Comparison of ENCODE assay signal across 8 mouse cellular contexts in the genomic region with DNA sequence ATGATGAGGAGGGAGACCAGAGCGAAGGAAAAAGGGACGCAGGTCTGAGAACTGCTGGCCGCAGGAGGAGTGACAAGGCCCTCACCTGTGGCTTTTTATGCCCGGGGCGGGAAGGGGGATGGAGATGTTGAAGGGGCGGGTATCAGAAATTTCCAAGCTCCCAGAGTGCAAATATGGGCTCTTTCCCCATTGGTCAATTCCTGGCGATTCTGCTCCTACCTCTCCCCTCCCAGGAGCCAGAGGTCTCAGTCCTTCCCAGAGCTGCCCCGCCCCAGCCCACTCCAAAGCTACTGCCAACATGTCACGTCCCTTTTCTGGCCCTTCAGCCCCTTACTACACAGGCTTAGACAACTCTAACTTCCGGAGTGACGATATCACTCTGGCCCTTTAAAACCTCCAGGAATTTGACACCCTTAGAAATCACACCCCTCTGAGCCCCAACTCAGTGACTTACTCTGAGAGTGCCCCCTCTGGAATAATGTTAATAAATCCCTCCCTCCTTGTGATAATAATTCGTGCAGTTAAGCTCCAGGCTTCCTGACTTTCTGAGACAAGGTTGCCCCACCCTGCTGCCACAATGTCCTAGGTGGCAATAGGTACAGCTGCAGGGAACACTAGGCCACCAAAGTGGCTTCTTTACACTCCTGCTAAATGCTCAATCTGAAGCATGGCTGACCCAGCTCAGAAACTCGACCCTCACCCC. TPM values are rescaled to one million over a fixed set of nuclear protein-coding genes. Genes with fewer than 3 reads are reported as not detected.
DNase-seq lines count a peak whose midpoint lies in the region; ATAC-seq lines count a peak whose summit lies in the region.

No protein-coding gene starts in this region.

- DNase-seq in heart, postnatal 36 days, result no peak
- peak; percentile 10 to 15 for DNase-seq in heart, postnatal 10 days
- no peak for DNase-seq in B cell, adult 2 months
- DNase-seq in testis, postnatal 14 days (ENCODE audit: low spot score), result no peak
- DNase-seq in left cerebral cortex, postnatal 4 days, result no peak

- 1% methylated on average over 13 of the region's 13 CpGs for WGBS in heart, embryonic 13.5 days
- 5% methylated on average over 13 of the region's 13 CpGs for WGBS in limb, embryonic 15.5 days
- 4% methylated on average over 13 of the region's 13 CpGs for WGBS in neural tube, embryonic 13.5 days

- ATAC-seq in heart, embryonic 13.5 days (ENCODE audit: extremely low read depth, insufficient number of reproducible peaks, low FRiP score, low TSS enrichment), result no peak; the same call in 1 of the 2 replicates
- ATAC-seq in limb, embryonic 15.5 days (ENCODE audit: insufficient number of reproducible peaks, low FRiP score, low TSS enrichment, low read depth), result no peak
- ATAC-seq in neural tube, embryonic 13.5 days (ENCODE audit: low read depth), result no peak

- H3K27ac ChIP-seq in heart, embryonic 13.5 days (replicated peaks), result peak overlapping the region; percentile 59
- no peak overlapping the region for H3K27ac ChIP-seq in limb, embryonic 15.5 days
- no peak overlapping the region for H3K27ac ChIP-seq in neural tube, embryonic 13.5 days (replicated peaks)

- peaks cover 30% of the 10 kb centered on the region for H3K27me3 ChIP-seq in heart, embryonic 13.5 days (replicated peaks)
- peaks cover 32% of the 10 kb centered on the region for H3K27me3 ChIP-seq in limb, embryonic 15.5 days
- peaks cover 46% of the 10 kb centered on the region for H3K27me3 ChIP-seq in neural tube, embryonic 13.5 days

- H3K9me3 ChIP-seq in heart, embryonic 13.5 days, result no peaks in the 10 kb centered on the region
- no peaks in the 10 kb centered on the region for H3K9me3 ChIP-seq in limb, embryonic 15.5 days
- H3K9me3 ChIP-seq in neural tube, embryonic 13.5 days, result no peaks in the 10 kb centered on the region

- H3K9ac ChIP-seq in heart, embryonic 13.5 days, result peak overlapping the region; percentile 79
- H3K9ac ChIP-seq in limb, embryonic 15.5 days, result no peak overlapping the region
- H3K9ac ChIP-seq in neural tube, embryonic 13.5 days, result no peak overlapping the region

- peaks cover 8% of the 10 kb centered on the region for H3K36me3 ChIP-seq in heart, embryonic 13.5 days
- no peaks in the 10 kb centered on the region for H3K36me3 ChIP-seq in limb, embryonic 15.5 days
- H3K36me3 ChIP-seq in neural tube, embryonic 13.5 days, result no peaks in the 10 kb centered on the region

- intact Hi-C loops in heart, postnatal 36 days (cut with DNase I), result no loop called here
- intact Hi-C loops in heart, postnatal 10 days (cut with DNase I), result no loop called here
- intact Hi-C loops in left cerebral cortex, postnatal 4 days (cut with DNase I), result no loop called here

- peak overlapping the region; percentile 84 for H3K4me2 ChIP-seq in heart, embryonic 13.5 days
- H3K4me2 ChIP-seq in limb, embryonic 15.5 days, result peak overlapping the region; percentile 48
- H3K4me2 ChIP-seq in neural tube, embryonic 13.5 days, result peak overlapping the region; percentile 42

- peak overlapping the region; percentile 59 for H3K4me3 ChIP-seq in heart, embryonic 13.5 days
- peak overlapping the region; percentile 27 for H3K4me3 ChIP-seq in limb, embryonic 15.5 days
- H3K4me3 ChIP-seq in neural tube, embryonic 13.5 days, result peak overlapping the region; percentile 14

- H3K4me1 ChIP-seq in heart, embryonic 13.5 days, result peaks cover 40% of the 10 kb centered on the region
- peaks cover 19% of the 10 kb centered on the region for H3K4me1 ChIP-seq in limb, embryonic 15.5 days
- H3K4me1 ChIP-seq in neural tube, embryonic 13.5 days (replicated peaks), result peaks cover 13% of the 10 kb centered on the region

RNA-seq across cellular contexts. Expression of a gene that starts 2.5 kb away (rescaled TPM):
- 72.6 and 74.0 TPM in 2 replicates for polyA plus RNA-seq in heart, embryonic 13.5 days (2015; fragmentation: Nextera tagmentation; extraction: Ambion mirVana)
- total RNA-seq in heart, postnatal 36 days (2021), result 10 to 100 TPM in 1 of 2 experiments, 1 to 10 TPM in 1; 6.0 to 10.2 TPM
- 10 to 100 TPM; 10.3 to 16.7 TPM for total RNA-seq in heart, postnatal 10 days (2021)
- polyA plus RNA-seq in limb, embryonic 15.5 days (2015; fragmentation: Nextera tagmentation; extraction: Ambion mirVana), result 417 and 437 TPM in 2 replicates
- 1.1 and 2.2 TPM in 2 replicates for polyA plus RNA-seq in neural tube, embryonic 13.5 days (2015; fragmentation: Nextera tagmentation; extraction: Ambion mirVana)
- 1 to 10 TPM; 1.2 to 1.5 TPM for total RNA-seq in left cerebral cortex, postnatal 4 days (2021)

RNA-seq across cellular contexts. Expression of a gene that starts 10.3 kb away (rescaled TPM):
- polyA plus RNA-seq in heart, embryonic 13.5 days (2015; fragmentation: Nextera tagmentation; extraction: Ambion mirVana), result 1.2 and 1.5 TPM in 2 replicates
- total RNA-seq in heart, postnatal 36 days (2021), result not detected
- total RNA-seq in heart, postnatal 10 days (2021), result under 1 TPM in 1 of 2 experiments, not detected in 1; 0.29 TPM
- polyA plus RNA-seq in limb, embryonic 15.5 days (2015; fragmentation: Nextera tagmentation; extraction: Ambion mirVana), result 1,213 and 1,252 TPM in 2 replicates
- polyA plus RNA-seq in neural tube, embryonic 13.5 days (2015; fragmentation: Nextera tagmentation; extraction: Ambion mirVana), result 1.0 and 4.3 TPM in 2 replicates
- total RNA-seq in left cerebral cortex, postnatal 4 days (2021), result not detected

RNA-seq across cellular contexts. Expression of a gene that starts 24.6 kb away (rescaled TPM):
- not detected in 2 replicates for polyA plus RNA-seq in heart, embryonic 13.5 days (2015; fragmentation: Nextera tagmentation; extraction: Ambion mirVana)
- not detected for total RNA-seq in heart, postnatal 36 days (2021)
- total RNA-seq in heart, postnatal 10 days (2021), result not detected
- polyA plus RNA-seq in limb, embryonic 15.5 days (2015; fragmentation: Nextera tagmentation; extraction: Ambion mirVana), result 50.3 and 60.2 TPM in 2 replicates
- polyA plus RNA-seq in neural tube, embryonic 13.5 days (2015; fragmentation: Nextera tagmentation; extraction: Ambion mirVana), result not detected in 2 replicates
- not detected for total RNA-seq in left cerebral cortex, postnatal 4 days (2021)

RNA-seq across cellular contexts. Expression of a gene that starts 40.6 kb away (rescaled TPM):
- polyA plus RNA-seq in heart, embryonic 13.5 days (2015; fragmentation: Nextera tagmentation; extraction: Ambion mirVana), result not detected in 2 replicates
- total RNA-seq in heart, postnatal 36 days (2021), result not detected
- total RNA-seq in heart, postnatal 10 days (2021), result not detected
- 55.9 and 83.7 TPM in 2 replicates for polyA plus RNA-seq in limb, embryonic 15.5 days (2015; fragmentation: Nextera tagmentation; extraction: Ambion mirVana)
- polyA plus RNA-seq in neural tube, embryonic 13.5 days (2015; fragmentation: Nextera tagmentation; extraction: Ambion mirVana), result not detected in 2 replicates
- total RNA-seq in left cerebral cortex, postnatal 4 days (2021), result not detected

RNA-seq across cellular contexts. Expression of a gene that starts 47.0 kb away (rescaled TPM):
- polyA plus RNA-seq in heart, embryonic 13.5 days (2015; fragmentation: Nextera tagmentation; extraction: Ambion mirVana), result not detected in 2 replicates
- not detected for total RNA-seq in heart, postnatal 36 days (2021)
- total RNA-seq in heart, postnatal 10 days (2021), result not detected
- polyA plus RNA-seq in limb, embryonic 15.5 days (2015; fragmentation: Nextera tagmentation; extraction: Ambion mirVana), result 0.13 and 0.24 TPM in 2 replicates
- not detected in 2 replicates for polyA plus RNA-seq in neural tube, embryonic 13.5 days (2015; fragmentation: Nextera tagmentation; extraction: Ambion mirVana)
- under 1 TPM; 0.52 to 0.56 TPM for total RNA-seq in left cerebral cortex, postnatal 4 days (2021)

Comparison
In these comparisons a context has a peak if more than half of its experiments do, and no peak if none do; other contexts are left out.
1. DNase-seq: peak in heart, postnatal 10 days (2 of 2); none in heart, postnatal 36 days (0 of 2), B cell, adult 2 months (0 of 2), testis, postnatal 14 days (single experiment) and left cerebral cortex, postnatal 4 days (single experiment).
2. Peak in every context shown above with its lines, with median percentiles within 50 percentile points of each other: H3K4me2 ChIP-seq and H3K4me3 ChIP-seq.